Mouse (Mus musculus) kidney, embryonic 15.5 days (tissue): ENCODE results near the gene Cpox. TPM values are rescaled to one million over a fixed set of nuclear protein-coding genes. Genes with fewer than 3 reads are reported as not detected.
A peak's percentile ranks its signal among the peaks of the same experiment; 100 is the strongest.

Experiments used
- ATAC-seq: fragments of 200-750 bp; cut with Nextera tagmentation; replicated peaks from 2 replicates; pipeline ENCODE4 v1.8.0; 2017; ENCODE audit warnings: moderate TSS enrichment; ENCODE audit not compliant: low FRiP score
- H3K27ac ChIP-seq: fragments of 300-500 bp; sonication (generic); 2 replicates; pipeline ENCODE4 v1.5.1; 2015; ENCODE audit warnings: mild to moderate bottlenecking, inconsistent platforms
- H3K27me3 ChIP-seq: fragments of 300-500 bp; sonication (generic); 2 replicates; pipeline ENCODE4 v1.6.1; 2015; ENCODE audit warnings: inconsistent platforms
- H3K36me3 ChIP-seq: fragments of 300-500 bp; sonication (generic); 2 replicates; pipeline ENCODE4 v1.6.1; 2015; ENCODE audit warnings: inconsistent platforms
- H3K4me1 ChIP-seq: fragments of 300-500 bp; sonication (generic); 2 replicates; pipeline ENCODE4 v1.6.1; 2015; ENCODE audit warnings: inconsistent platforms
- H3K4me2 ChIP-seq: fragments of 300-500 bp; sonication (generic); 2 replicates; pipeline ENCODE4 v1.6.1; 2015; ENCODE audit warnings: moderate library complexity, mild to moderate bottlenecking, inconsistent platforms
- H3K4me3 ChIP-seq: fragments of 300-500 bp; sonication (generic); replicated peaks from 2 replicates; pipeline ENCODE4 v1.5.1; 2015; ENCODE audit warnings: mild to moderate bottlenecking, inconsistent platforms
- H3K9ac ChIP-seq: fragments of 300-500 bp; sonication (generic); 2 replicates; pipeline ENCODE4 v1.6.1; 2015; ENCODE audit warnings: mild to moderate bottlenecking, inconsistent platforms
- H3K9me3 ChIP-seq: fragments of 300-500 bp; sonication (generic); replicated peaks from 2 replicates; pipeline ENCODE4 v1.6.1; 2016; ENCODE audit warnings: inconsistent platforms
- WGBS: fragments of 180-500 bp; shearing (Covaris S2); methylation state at CpG from one replicate; pipeline ENCODE4 v1.1.7; 2015; ENCODE audit warnings: mixed read lengths; 5-methylcytosine and 5-hydroxymethylcytosine counted together
- polyA plus RNA-seq: library from polyadenylated mRNA; unstranded; fragments of >200 nt; fragmentation: Nextera tagmentation; extraction: Ambion mirVana; gene quantifications from 2 replicates; pipeline ENCODE4 v1.2.1, GENCODE M21; 2015

The Cpox gene
- polyA plus RNA-seq, 1 experiment from 2014 or later: 39.1 TPM

- ATAC-seq: no peak
- H3K9ac ChIP-seq: peak overlapping the region; percentile 87; the same call in 1 of the 2 replicates
- H3K9me3 ChIP-seq: no peaks in the 10 kb centered on the region
- H3K27ac ChIP-seq: no peak overlapping the region
- H3K36me3 ChIP-seq: peaks cover 30% of the 10 kb centered on the region
- peaks cover 15% of the 10 kb centered on the region; the same call in 1 of the 2 replicates for H3K4me1 ChIP-seq
- 69% methylated on average over 8 of the region's 8 CpGs for WGBS
- peak overlapping the region; percentile 84 for H3K4me2 ChIP-seq
- H3K27me3 ChIP-seq: no peaks in the 10 kb centered on the region
- H3K4me3 ChIP-seq: peak overlapping the region; percentile 96
Measured at GRCm38 (mm10) chr16:58671212-58671985, 1.3 kb downstream of the Cpox start.

- no peaks in the 10 kb centered on the region for H3K9me3 ChIP-seq
- ATAC-seq: no peak
- no peaks in the 10 kb centered on the region for H3K27me3 ChIP-seq
- H3K36me3 ChIP-seq: peaks cover 38% of the 10 kb centered on the region
- peaks cover 15% of the 10 kb centered on the region; the same call in 1 of the 2 replicates for H3K4me1 ChIP-seq
- WGBS: 93% methylated on average over 13 of the region's 13 CpGs
- no peak overlapping the region for H3K9ac ChIP-seq
- 0 out of 2 replicates have a peak overlapping the region, but pooled peaks have one; percentile 1 for H3K4me3 ChIP-seq
- H3K4me2 ChIP-seq: 0 out of 2 replicates have a peak overlapping the region, but pooled peaks have one; percentile 12
- no peak overlapping the region for H3K27ac ChIP-seq
Measured at GRCm38 (mm10) chr16:58672396-58672795, 2.3 kb downstream of the Cpox start.

GRCm38 (mm10) chr16:58673811-58674410 lies 3.8 kb downstream of the Cpox start:
- 73% methylated on average over 15 of the region's 15 CpGs for WGBS
- peak; percentile 5; the same call in 1 of the 2 replicates for ATAC-seq

GRCm38 (mm10) chr16:58675256-58675655 lies 5.2 kb downstream of the Cpox start:
- Histone ChIP-seq H3K36me3 (peaks cover 50% of the 10 kb centered on the region), H3K4me1 (peaks cover 13% of the 10 kb centered on the region; the same call in 1 of the 2 replicates), H3K9me3 (no peaks in the 10 kb centered on the region), H3K9ac (no peak overlapping the region), H3K27me3 (no peaks in the 10 kb centered on the region), H3K4me3 (no peak overlapping the region), H3K4me2 (no peak overlapping the region), H3K27ac (no peak overlapping the region)
- ATAC-seq: no peak
- 91% methylated on average over 13 of the region's 13 CpGs for WGBS

More at GRCm38 (mm10) chr16:58673811-58674410, 3.8 kb downstream of the Cpox start:
- no peak overlapping the region for H3K4me3 ChIP-seq
- H3K36me3 ChIP-seq: peaks cover 50% of the 10 kb centered on the region
- H3K9ac ChIP-seq: no peak overlapping the region
- H3K9me3 ChIP-seq: no peaks in the 10 kb centered on the region
- H3K27ac ChIP-seq: 0 out of 2 replicates have a peak overlapping the region, but pooled peaks have one; percentile 58
- no peak overlapping the region for H3K4me2 ChIP-seq
- H3K4me1 ChIP-seq: peaks cover 15% of the 10 kb centered on the region; the same call in 1 of the 2 replicates
- no peaks in the 10 kb centered on the region for H3K27me3 ChIP-seq

GRCm38 (mm10) chr16:58676156-58676555 lies 6.1 kb downstream of the Cpox start:
- Histone ChIP-seq H3K4me2 (no peak overlapping the region), H3K9ac (no peak overlapping the region), H3K9me3 (no peaks in the 10 kb centered on the region), H3K4me3 (no peak overlapping the region), H3K27ac (no peak overlapping the region), H3K27me3 (no peaks in the 10 kb centered on the region), H3K36me3 (peaks cover 57% of the 10 kb centered on the region), H3K4me1 (peaks cover 12% of the 10 kb centered on the region; the same call in 1 of the 2 replicates)
- no peak for ATAC-seq
- 80% methylated on average over 7 of the region's 7 CpGs for WGBS

- Histone ChIP-seq H3K4me3 (no peak overlapping the region), H3K27me3 (no peaks in the 10 kb centered on the region), H3K27ac (no peak overlapping the region), H3K36me3 (peaks cover 62% of the 10 kb centered on the region), H3K4me1 (peaks cover 7% of the 10 kb centered on the region; the same call in 1 of the 2 replicates), H3K9me3 (no peaks in the 10 kb centered on the region), H3K4me2 (no peak overlapping the region), H3K9ac (no peak overlapping the region)
- 83% methylated on average over 3 of the region's 3 CpGs for WGBS
- no peak for ATAC-seq
Measured at GRCm38 (mm10) chr16:58676633-58677032, 6.5 kb downstream of the Cpox start.

- WGBS: 87% methylated on average over 5 of the region's 5 CpGs
Measured at GRCm38 (mm10) chr16:58677491-58677890, 7.4 kb downstream of the Cpox start.

GRCm38 (mm10) chr16:58678660-58679059 lies 8.6 kb downstream of the Cpox start:
- 76% methylated on average over 7 of the region's 7 CpGs for WGBS
- no peak overlapping the region for H3K9ac ChIP-seq
- H3K36me3 ChIP-seq: peaks cover 57% of the 10 kb centered on the region
- no peaks in the 10 kb centered on the region for H3K9me3 ChIP-seq
- no peak overlapping the region for H3K4me3 ChIP-seq
- no peak overlapping the region for H3K4me2 ChIP-seq
- no peaks in the 10 kb centered on the region for H3K4me1 ChIP-seq
- H3K27me3 ChIP-seq: no peaks in the 10 kb centered on the region
- no peak overlapping the region for H3K27ac ChIP-seq
- no peak for ATAC-seq

More at GRCm38 (mm10) chr16:58677491-58677890, 7.4 kb downstream of the Cpox start:
- peaks cover 64% of the 10 kb centered on the region for H3K36me3 ChIP-seq
- no peaks in the 10 kb centered on the region for H3K27me3 ChIP-seq
- no peak overlapping the region for H3K27ac ChIP-seq
- H3K9ac ChIP-seq: no peak overlapping the region
- no peak overlapping the region for H3K4me3 ChIP-seq
- H3K4me1 ChIP-seq: 0 out of 2 replicates have a peak, but pooled peaks cover 2% of the 10 kb centered on the region
- no peaks in the 10 kb centered on the region for H3K9me3 ChIP-seq
- no peak for ATAC-seq
- H3K4me2 ChIP-seq: no peak overlapping the region

GRCm38 (mm10) chr16:58682046-58682445 lies 12.0 kb downstream of the Cpox start:
- Histone ChIP-seq H3K4me3 (no peak overlapping the region), H3K9me3 (no peaks in the 10 kb centered on the region), H3K4me2 (no peak overlapping the region), H3K27ac (no peak overlapping the region), H3K27me3 (no peaks in the 10 kb centered on the region), H3K4me1 (no peaks in the 10 kb centered on the region), H3K36me3 (peaks cover 30% of the 10 kb centered on the region), H3K9ac (no peak overlapping the region)
- no peak for ATAC-seq
- WGBS: 94% methylated on average over 6 of the region's 6 CpGs

GRCm38 (mm10) chr16:58682870-58683269 lies 12.8 kb downstream of the Cpox start:
- WGBS: 76% methylated on average over 7 of the region's 7 CpGs
- Histone ChIP-seq H3K4me1 (no peaks in the 10 kb centered on the region), H3K27me3 (no peaks in the 10 kb centered on the region), H3K27ac (no peak overlapping the region), H3K36me3 (peaks cover 22% of the 10 kb centered on the region), H3K9ac (no peak overlapping the region), H3K9me3 (no peaks in the 10 kb centered on the region), H3K4me2 (no peak overlapping the region), H3K4me3 (no peak overlapping the region)
- ATAC-seq: no peak

- no peaks in the 10 kb centered on the region for H3K9me3 ChIP-seq
Measured at GRCm38 (mm10) chr16:58683911-58684310, 13.8 kb downstream of the Cpox start.

GRCm38 (mm10) chr16:58684537-58684936 lies 14.4 kb downstream of the Cpox start:
- no peaks in the 10 kb centered on the region for H3K4me1 ChIP-seq
- no peak overlapping the region for H3K4me2 ChIP-seq
- no peaks in the 10 kb centered on the region for H3K9me3 ChIP-seq
- no peak overlapping the region for H3K9ac ChIP-seq
- H3K27me3 ChIP-seq: no peaks in the 10 kb centered on the region
- H3K27ac ChIP-seq: no peak overlapping the region
- H3K4me3 ChIP-seq: no peak overlapping the region
- H3K36me3 ChIP-seq: peaks cover 14% of the 10 kb centered on the region
- no peak for ATAC-seq

More at GRCm38 (mm10) chr16:58683911-58684310, 13.8 kb downstream of the Cpox start:
- Histone ChIP-seq H3K4me3 (no peak overlapping the region), H3K27ac (no peak overlapping the region), H3K36me3 (peaks cover 14% of the 10 kb centered on the region), H3K9ac (no peak overlapping the region), H3K27me3 (no peaks in the 10 kb centered on the region), H3K4me1 (no peaks in the 10 kb centered on the region), H3K4me2 (no peak overlapping the region)
- WGBS: 89% methylated on average over 4 of the region's 4 CpGs
- ATAC-seq: no peak
